Mouse (Mus musculus): ENCODE measurements around the gene Hoxc12. TPM values are rescaled to one million over a fixed set of nuclear protein-coding genes. Genes with fewer than 3 reads are reported as not detected.

Hoxc12 gene
- total RNA-seq, 2 experiments from 2014 or later, result not detected

DNA sequence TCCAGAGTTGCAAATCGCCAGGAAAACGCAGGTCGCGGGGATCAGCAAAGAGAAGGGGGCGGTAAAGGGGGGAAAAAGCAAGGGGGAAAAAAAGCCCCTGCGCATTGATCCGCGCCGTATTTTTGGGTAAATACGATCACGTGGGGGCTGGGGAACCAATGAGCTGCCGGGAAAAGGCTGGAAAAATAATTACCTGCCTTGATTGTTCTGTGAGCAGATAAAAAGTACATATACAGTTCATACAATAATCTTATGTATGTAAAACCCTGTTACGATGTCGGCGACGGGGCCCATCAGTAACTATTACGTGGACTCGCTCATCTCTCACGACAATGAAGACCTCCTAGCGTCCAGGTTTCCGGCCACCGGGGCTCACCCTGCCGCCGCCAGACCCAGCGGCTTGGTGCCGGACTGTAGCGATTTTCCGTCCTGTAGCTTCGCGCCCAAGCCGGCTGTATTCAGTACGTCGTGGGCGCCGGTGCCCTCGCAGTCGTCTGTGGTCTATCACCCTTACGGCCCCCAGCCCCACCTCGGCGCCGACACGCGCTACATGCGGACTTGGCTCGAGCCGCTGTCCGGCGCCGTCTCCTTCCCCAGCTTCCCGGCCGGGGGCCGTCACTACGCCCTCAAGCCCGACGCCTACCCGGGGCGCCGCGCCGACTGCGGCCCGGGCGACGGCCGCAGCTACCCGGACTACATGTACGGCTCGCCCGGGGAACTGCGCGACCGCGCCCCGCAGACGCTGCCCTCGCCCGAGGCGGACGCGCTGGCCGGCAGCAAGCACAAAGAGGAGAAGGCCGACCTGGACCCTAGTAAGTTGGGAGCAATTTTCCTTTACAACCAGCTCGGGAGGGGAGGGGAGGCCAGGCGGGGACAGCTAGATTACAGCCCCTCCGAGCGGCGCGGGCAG is 45.1 kb downstream of the Hoxc12 start:
- DNase-seq, result no peak

DNA sequence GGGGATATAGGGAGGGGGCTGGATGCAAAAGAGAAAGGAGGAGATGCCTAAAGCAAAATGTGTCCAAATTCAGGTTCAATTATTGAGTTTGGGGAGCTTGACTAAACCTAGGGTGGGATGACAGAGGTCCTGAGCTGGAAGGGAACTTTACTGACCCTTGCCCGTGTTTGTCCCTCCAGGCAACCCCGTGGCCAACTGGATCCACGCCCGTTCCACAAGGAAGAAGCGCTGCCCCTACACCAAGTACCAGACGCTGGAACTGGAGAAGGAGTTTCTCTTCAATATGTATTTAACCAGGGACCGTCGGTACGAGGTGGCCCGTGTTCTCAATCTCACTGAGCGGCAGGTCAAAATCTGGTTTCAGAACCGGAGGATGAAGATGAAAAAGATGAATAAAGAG is 47.2 kb downstream of the Hoxc12 start:
- DNase-seq, result no peak

DNA sequence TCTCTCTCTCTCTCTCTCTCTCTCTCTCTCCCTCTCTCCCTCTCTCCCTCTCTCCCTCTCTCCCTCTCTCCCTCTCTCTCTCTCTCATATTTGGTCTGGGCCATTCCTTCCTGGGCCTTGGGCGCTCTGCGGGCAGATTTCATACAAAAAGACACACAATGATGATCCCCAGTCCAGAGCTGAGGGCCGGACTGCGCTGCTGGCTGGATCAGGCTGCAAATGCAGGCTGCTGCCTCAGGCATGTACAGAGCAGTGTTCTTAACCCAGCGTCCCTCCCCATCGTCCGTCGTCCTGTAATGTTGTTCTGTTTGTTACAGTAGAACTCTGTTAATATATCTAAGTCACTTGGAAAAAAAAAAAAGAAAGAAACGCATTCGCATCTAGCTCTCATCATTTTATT is 48.0 kb downstream of the Hoxc12 start:
- no peak for DNase-seq

DNA sequence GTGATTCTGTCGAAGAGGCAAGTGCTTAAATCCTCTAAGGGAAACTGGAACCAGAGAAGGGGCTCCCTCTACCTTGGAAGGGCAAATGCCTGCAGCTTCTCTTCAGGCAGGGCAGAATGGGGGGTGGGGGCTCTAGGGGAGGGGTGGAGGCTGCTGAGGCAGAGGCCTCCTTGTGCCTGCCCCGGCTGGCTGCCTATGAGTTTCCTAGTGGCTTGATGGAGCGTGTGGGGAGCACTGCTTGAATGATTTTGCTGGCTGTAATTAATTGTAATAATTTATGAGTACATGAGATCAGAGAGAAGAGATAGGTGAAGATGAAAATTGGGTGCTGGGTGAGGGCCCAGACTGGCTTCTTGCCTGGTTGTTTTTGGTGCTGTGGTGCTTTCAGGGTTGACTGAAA is 48.4 kb downstream of the Hoxc12 start:
- no peak for DNase-seq

DNA sequence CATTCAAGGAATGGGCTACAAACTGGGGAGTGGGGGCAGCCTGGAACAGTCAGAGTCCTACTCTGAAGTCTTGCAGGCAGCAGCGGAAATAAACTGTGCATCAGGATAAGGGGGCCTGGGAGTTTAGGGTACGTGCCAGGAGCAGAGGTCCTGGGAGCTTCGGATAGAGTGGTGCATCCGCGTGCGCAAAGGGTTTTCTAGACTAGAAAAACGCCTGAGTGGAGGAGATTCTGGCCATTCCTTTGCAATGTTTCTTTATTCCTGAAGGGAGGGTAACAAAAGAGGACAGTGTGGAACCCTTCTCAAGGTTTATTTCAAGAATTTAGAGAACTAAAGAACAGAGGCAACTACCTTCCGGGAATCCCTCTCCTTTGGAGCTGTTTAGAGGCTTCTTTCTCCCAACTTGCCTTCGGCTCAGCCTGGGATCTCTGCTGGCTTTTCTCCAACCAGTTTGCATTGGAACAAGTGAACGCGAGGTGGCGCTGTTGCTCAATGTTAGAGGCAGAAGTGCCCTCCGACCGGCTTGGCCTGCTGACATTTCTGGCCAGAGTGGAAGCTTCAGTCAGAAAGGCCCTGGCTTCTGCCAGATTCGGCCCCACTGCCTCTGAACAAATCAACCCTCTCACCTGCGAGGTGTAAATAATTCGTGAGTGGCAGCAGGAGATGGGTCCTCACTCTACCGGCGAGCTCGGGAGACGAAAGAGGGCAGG is 50.7 kb downstream of the Hoxc12 start:
- DNase-seq, result peak; percentile 97

DNA sequence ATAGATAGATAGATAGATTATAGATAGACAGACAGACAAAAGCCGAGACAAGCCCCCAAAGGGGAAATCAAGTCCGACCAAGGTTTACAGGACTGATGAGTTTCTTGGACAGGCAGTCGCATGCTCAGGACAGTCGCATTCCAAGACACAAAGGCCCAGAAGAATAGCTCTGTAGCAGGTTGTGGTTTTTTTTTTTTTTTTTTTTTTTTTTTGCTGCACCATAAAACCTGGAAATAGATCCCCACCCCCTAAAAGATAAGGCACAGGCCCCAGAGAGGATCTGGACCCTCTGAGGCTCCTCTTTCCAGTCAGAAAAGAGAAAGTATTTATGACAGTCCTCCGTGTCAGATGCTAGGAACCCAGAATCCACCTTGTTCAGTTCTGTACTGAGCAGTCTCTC is 51.5 kb downstream of the Hoxc12 start:
- DNase-seq, result no peak

Small RNAs within 50 kb of the gene (microRNA-seq; reads per million reads assigned to microRNA genes)
- gene Mir196a-2, result 0.35 to 2.2 reads per million in 2 experiments

Other genes with a start within 250 kb of the Hoxc12 start
- 10 to 100 TPM; 65.6 to 71.0 TPM for gene Calcoco1, start 214.6 kb upstream of the Hoxc12 start, total RNA-seq (2021)
- not detected for gene Hoxc13, start 15.7 kb upstream of the Hoxc12 start, total RNA-seq (2021)
- not detected for gene Hoxc11, start 17.7 kb downstream of the Hoxc12 start, total RNA-seq (2021)
- gene Hoxc10, start 30.0 kb downstream of the Hoxc12 start, total RNA-seq (2021), result not detected
- not detected for gene Hoxc5, start 30.7 kb downstream of the Hoxc12 start, total RNA-seq (2021)
- not detected for gene Hoxc9, start 39.7 kb downstream of the Hoxc12 start, total RNA-seq (2021)
- gene Hoxc8, start 53.9 kb downstream of the Hoxc12 start, total RNA-seq (2021), result not detected
- gene Hoxc6, start 61.5 kb downstream of the Hoxc12 start, total RNA-seq (2021), result under 1 TPM in 1 of 2 experiments, not detected in 1; 0.16 TPM
- under 1 TPM in 1 of 2 experiments, not detected in 1; 0.14 TPM for gene Hoxc4, start 82.2 kb downstream of the Hoxc12 start, total RNA-seq (2021)
- 10 to 100 TPM; 12.7 to 14.1 TPM for gene Smug1, start 230.3 kb downstream of the Hoxc12 start, total RNA-seq (2021)

Data from heart, postnatal 4 days (tissue).